Mouse (Mus musculus): ENCODE measurements around the gene Taok1.

The Taok1 gene

DNA sequence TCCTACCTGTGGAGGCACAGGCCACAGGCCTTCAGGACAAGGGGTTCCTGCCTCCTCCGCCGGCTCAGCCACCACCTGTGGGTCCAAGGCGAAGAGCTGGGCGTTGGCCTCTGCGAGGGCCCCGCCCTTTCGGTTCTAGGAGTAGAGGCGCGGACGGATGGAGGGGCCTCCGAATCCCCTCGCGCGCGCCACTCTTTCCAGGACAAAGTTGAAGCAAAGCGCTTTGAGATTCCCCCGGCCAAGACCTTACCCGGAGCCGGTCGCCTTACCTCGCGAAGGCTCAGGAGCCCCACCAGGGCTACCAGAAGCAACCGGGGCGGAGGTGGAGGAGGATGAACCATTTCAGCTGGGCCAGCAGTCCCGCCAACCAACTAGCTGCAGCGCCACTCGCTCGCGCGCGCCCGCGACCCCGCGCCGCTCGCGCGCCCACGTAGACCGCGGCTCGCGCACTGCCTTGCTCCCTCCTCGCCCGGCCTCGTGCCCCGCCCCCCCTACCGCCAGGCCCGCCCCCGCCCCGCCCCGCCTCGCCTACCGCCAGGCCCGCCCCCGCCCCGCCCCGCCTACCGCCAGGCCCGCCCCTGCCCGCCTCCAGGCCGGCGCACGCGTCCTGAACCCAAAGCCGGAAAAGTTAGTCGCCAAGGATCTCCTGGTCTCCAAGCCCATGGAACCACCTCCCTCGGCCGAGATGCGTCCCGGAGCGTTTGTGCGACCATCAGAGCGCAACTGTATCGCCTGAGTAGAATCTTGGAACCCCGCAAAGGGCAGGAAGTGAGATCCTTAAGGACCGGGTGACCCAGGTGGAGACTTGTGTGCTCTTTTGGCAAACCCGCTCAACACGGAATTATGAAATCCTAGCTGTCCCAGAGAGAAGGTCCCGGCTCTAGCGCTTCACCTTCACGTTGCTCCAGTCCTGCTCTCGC lies 94.5 kb downstream of the Taok1 start:
- peak; percentile 97 for DNase-seq (ENCODE audit: extremely low read depth, insufficient read length, low spot score)

- no peak for DNase-seq (ENCODE audit: extremely low read depth, insufficient read length, low spot score)
Observed at GRCm38 (mm10) chr11:77511336-77511735, 96.3 kb downstream of the Taok1 start.

DNA sequence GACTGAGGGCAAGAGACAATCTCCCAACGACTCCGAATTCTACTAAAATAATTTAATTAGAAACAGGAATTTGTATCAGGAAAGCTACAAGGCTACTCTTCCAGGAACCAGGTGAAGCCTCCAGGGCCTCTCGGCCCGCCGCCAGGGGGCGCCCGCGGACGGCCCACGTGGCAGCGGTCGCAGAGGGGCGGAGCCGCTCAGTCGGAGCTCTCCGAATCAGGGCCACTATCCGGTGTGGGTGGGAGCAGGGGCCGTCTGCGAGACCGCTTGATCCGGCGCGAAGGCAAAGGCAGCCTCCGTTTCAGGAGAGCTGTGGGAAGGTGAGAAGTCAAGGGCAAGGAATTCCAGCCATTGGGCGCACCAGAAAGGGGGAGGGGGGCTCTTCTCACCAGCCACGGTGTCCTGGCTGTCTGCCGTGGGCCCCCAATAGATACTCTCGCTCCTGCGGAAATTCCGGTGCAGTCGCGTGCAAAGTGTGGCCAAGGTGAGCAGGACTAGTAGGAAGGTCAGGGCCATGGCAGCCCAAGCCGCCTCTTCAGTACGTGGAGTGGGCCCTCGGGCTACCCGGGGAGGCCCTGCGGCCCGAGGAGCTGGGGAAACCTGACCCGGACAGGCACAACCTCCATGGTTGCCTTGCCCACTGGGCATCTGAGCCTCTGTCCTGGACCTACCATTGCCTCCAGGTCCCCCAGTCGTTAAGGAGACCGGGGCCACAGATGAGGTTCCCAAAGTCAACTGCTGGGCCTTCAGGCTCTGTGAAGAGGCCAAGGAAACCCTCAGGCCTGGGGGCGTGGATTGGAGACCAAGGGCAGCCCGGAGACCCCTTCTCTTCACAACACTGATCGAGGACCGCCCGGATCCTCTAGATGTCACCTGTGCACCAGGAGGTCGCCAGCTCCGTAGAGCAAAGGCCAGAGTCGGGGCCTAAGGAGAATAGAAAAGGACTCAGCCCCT lies 99.3 kb downstream of the Taok1 start:
- DNase-seq (ENCODE audit: extremely low read depth, insufficient read length, low spot score), result peak; percentile 78

DNA sequence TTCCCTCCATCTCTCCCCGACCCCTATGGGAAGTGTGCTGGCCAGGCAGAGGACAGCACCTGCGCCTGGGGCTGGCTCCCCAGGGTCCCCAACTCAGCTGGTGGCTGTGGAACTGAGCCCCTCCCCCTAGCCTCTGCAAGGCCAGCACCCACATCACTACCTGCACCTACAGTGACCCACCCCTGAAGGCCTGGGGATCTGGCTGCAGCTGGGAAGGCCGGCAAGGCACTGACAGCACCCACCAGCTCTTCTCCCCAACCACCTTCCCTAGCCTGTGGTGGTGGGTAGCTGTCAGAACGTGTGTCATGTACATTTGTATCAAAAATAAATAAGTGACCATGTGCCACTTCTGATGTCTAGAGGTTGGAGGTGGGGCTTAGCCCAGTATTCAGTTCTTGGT lies 100.2 kb downstream of the Taok1 start:
- DNase-seq (ENCODE audit: extremely low read depth, insufficient read length, low spot score), result no peak

DNA sequence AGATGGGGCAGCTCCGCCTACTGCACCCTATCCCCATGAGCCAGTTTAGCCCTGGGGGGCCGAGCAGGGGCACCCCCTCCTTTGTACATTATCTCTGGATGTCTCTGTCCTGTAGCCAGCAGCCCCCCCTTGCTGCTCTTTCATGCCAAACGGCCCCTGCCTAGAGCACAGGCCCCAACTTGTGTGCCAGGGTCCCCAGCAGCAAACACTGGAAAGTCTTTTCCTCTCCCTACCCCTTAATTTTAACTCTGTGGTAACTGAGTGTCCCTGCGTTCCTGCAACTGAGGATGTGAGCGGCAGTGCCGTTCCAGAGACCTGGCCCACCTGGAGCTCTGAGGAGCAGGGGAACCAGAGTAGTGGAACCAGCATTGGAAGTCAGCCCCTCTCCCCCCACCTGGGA lies 100.7 kb downstream of the Taok1 start:
- DNase-seq (ENCODE audit: extremely low read depth, insufficient read length, low spot score), result no peak

- DNase-seq (ENCODE audit: extremely low read depth, insufficient read length, low spot score), result no peak
Observed at GRCm38 (mm10) chr11:77506273-77506672, 101.3 kb downstream of the Taok1 start.

GRCm38 (mm10) chr11:77505291-77505980 lies 102.2 kb downstream of the Taok1 start:
- no peak for DNase-seq (ENCODE audit: extremely low read depth, insufficient read length, low spot score)

GRCm38 (mm10) chr11:77504377-77504776 lies 103.2 kb downstream of the Taok1 start:
- no peak for DNase-seq (ENCODE audit: extremely low read depth, insufficient read length, low spot score)

- no peak for DNase-seq (ENCODE audit: extremely low read depth, insufficient read length, low spot score)
Observed at GRCm38 (mm10) chr11:77503511-77503910, 104.1 kb downstream of the Taok1 start.

DNA sequence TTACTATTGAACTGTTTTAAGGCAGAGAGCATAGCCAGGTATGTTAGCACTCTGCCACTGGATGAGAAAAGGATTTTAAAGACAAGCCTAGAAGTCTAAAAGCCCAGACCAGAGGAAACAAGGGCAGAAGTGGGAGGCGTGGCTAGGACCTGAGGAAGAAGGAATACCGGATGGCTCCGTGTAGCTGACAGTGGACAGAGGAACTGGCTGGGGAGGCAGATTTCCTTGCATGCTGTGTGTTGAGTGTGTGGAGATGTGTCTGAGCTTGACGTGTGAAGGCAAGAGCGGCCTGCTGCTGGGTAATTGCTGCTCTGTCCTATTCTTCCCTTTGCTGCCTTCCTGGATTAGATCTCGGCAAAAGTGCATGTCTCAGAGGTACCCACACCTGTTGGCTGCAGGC lies 105.1 kb downstream of the Taok1 start:
- no peak for DNase-seq (ENCODE audit: extremely low read depth, insufficient read length, low spot score)

GRCm38 (mm10) chr11:77501971-77502370 lies 105.6 kb downstream of the Taok1 start:
- no peak for DNase-seq (ENCODE audit: extremely low read depth, insufficient read length, low spot score)

DNA sequence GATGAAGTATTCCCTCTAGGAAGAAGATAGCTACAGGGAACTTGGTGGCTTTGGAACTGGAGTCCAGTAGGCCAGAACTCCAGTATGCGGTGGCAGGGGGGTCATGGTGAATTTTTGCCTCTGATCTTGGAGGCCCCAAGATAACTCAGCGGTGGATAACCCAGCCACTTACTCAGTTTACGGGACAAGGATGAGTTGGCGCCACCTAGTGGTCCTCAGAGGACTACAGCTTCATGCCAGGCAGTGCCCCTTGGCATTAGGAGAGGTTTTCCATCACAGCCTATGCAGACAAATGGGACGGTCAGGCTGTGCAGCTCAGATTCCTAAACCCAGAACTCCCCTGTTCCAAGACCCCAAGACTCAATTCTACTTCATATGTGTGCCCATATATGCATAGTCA lies 106.2 kb downstream of the Taok1 start:
- DNase-seq (ENCODE audit: extremely low read depth, insufficient read length, low spot score), result no peak

GRCm38 (mm10) chr11:77500361-77501325 lies 107.0 kb downstream of the Taok1 start:
- DNase-seq (ENCODE audit: extremely low read depth, insufficient read length, low spot score), result no peak

DNA sequence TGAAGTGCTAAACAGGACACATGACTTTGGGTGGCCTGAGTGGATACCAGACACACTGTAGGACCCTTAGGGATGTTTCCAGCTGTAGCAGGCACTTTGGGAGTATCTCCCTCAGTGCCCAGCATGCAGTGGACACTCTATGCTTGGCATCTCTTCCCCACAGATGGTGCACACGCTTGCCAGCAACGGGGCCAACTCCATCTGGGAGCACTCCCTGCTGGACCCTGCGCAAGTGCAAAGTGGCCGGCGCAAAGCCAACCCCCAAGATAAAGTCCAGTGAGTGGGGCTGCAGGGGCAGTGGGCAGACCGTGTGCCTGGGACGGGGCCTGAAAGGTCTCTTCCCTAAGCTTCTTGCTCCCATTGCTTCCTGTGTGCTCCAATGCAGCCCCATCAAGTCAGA lies 108.3 kb downstream of the Taok1 start:
- DNase-seq (ENCODE audit: extremely low read depth, insufficient read length, low spot score), result no peak

DNA sequence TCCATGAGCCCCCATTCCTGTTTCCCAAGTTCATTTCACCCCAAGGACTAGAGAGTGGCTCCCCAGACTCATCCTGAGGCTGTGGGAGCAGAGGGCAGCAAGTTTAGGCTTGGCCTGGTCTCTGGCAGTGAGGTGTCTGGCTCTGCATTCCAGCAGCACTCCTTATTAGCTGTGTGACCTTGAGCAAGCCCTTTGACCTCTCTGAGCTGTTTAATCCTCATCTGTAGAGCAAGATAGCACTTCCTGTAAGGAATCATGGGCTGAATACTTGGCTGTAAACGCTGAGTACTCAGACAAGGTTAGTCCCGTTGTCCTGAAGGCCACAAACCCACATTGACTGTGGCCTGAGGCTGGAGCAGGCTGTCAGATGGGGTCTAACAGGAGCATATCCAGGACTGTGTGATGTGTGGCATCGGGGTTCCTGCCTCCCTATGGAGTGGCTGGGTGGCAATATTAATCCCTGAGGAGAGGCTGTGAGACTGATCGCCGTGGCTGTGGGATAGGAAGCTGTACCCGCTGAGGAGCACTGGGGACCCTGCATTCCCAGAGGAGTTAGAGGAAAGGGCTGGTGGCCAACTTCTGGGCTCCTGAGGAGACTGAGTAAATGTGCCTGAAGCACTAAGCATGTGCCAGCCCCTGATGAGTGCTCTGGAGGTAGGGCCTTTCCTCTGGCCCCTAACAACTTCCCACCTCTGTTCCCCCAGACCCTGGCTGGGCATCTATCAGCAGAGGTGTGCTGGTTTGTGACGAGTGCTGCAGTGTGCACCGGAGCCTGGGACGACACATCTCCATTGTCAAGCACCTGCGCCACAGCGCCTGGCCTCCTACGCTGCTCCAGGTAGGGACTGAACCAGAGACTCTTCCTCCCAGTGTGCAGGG lies 109.1 kb downstream of the Taok1 start:
- DNase-seq (ENCODE audit: extremely low read depth, insufficient read length, low spot score), result no peak

GRCm38 (mm10) chr11:77497851-77498250 lies 109.8 kb downstream of the Taok1 start:
- DNase-seq (ENCODE audit: extremely low read depth, insufficient read length, low spot score), result no peak

DNA sequence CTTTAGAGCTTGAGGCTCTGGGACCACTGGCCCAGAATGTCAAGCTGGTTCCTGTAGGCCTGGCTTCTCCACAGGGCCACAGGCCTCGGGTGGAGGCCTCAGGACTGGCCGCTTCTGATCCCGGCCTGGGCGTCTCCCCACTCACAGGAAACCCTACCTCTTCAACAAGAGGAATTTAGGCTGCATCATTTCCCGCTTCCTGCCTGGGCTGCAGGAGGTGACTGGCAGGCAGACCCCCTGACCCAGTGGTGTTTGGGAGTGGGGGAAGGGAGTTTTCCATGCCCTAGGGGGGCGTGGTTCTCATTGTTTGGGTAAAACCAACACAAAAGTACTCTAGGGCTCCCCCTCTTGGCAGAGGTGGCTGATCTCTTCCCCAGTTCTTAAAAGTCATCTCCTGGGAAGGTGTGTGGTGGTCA lies 110.3 kb downstream of the Taok1 start:
- DNase-seq (ENCODE audit: extremely low read depth, insufficient read length, low spot score), result no peak

DNA sequence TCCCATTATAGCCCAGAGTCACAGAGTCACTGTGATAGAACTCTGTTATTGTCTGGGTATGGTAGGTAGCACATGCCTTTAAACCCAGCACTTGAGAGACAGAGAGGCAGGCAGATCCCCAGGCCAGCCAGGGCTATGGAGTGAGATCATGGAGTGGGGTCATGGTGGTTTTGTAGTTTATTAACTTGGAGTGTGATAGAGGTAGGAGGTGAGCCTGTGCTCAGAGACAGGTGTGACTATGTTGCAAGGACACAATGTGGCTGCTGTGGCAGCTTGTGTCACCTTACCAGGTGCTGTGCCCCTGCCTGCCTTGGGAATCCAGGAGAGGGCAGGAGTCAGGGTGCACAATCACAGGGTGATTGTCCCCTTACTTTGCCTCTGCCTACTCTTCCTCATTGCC lies 112.1 kb downstream of the Taok1 start:
- no peak for DNase-seq (ENCODE audit: extremely low read depth, insufficient read length, low spot score)

GRCm38 (mm10) chr11:77494782-77495181 lies 112.8 kb downstream of the Taok1 start:
- DNase-seq (ENCODE audit: extremely low read depth, insufficient read length, low spot score), result no peak
